Mouse (Mus musculus): ENCODE measurements around the gene Eif3a. TPM values are rescaled to one million over a fixed set of nuclear protein-coding genes. Genes with fewer than 3 reads are reported as not detected.

The Eif3a gene
- polyA plus RNA-seq, 1 experiment, result 118 TPM

DNA sequence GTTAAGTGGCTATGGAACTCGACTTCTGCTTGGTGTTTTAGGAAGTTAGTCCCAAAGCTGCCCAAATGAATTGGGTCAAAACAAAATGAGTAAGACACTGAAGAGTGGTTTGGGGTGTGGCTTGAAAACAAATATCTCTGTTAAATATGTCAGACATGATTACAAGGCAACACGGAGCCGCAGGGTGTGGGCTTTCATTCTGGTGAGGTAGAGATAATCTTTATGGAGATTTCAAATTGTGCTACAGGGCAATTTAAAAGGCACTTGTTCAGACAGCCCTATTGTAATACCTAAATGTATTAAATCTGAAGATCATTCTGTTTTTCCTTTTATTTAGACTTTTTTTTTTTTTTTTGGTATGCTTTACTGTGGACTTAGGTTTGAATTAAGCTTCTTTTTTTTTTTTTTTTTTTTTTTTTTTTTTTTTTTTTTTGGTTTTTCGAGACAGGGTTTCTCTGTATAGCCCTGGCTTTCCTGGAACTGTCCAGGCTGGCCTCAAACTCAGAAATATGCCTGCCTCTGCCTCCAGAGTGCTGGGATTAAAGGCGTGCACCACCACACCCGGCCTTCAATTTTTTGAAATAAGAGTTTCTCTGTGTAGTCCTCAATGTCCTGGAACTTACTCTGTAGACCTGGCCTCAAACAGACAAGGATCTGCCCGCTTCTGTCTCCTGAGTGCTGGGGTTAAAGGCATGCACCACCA is 9.6 kb upstream of the Eif3a start:
- no peak for TF ChIP-seq POLR2A (IDR thresholded peaks at IDR 0.05; ENCODE audit: insufficient read depth, low read depth, low read length)
- no peak for TF ChIP-seq CTCF (IDR thresholded peaks at IDR 0.05; ENCODE audit: insufficient read depth, low read depth, low read length)

DNA sequence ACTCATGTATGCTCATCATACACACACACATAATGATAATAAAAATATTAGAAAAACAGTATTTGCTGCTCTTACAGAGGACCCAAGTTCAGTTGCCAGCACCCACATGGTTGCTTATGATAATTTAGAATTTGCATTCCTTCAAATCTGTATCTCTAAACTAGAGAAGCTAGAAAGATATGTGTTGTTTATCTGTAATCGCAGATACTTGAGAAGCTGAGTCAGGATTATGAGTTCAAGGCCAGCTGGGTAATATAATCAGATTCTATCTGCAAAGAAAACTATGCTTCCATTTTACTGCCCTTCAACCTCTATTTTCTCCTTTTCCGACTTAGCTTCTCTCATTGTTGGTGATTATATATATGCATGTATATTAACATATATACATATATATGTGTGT is 7.0 kb upstream of the Eif3a start:
- no peak overlapping the region for H3K4me3 ChIP-seq (ENCODE audit: insufficient read depth, low read depth, low read length)
- no peak overlapping the region for H3K27ac ChIP-seq (ENCODE audit: insufficient read depth, low read depth, low read length)
- TF ChIP-seq POLR2A (IDR thresholded peaks at IDR 0.05; ENCODE audit: insufficient read depth, low read depth, low read length) (no peak), CTCF (IDR thresholded peaks at IDR 0.05; ENCODE audit: insufficient read depth, low read depth, low read length) (no peak)
- WGBS, result 90% methylated on average over 2 of the region's 2 CpGs
- H3K4me1 ChIP-seq (ENCODE audit: control insufficient read depth, insufficient read depth, low read length), result no peaks in the 10 kb centered on the region

More for the DNA sequence above, 9.6 kb upstream of the Eif3a start:
- H3K4me3 ChIP-seq (ENCODE audit: insufficient read depth, low read depth, low read length), result no peak overlapping the region
- no peaks in the 10 kb centered on the region for H3K4me1 ChIP-seq (ENCODE audit: control insufficient read depth, insufficient read depth, low read length)
- H3K27ac ChIP-seq (ENCODE audit: insufficient read depth, low read depth, low read length), result no peak overlapping the region
- WGBS, result 75% methylated on average over 7 of the region's 7 CpGs

DNA sequence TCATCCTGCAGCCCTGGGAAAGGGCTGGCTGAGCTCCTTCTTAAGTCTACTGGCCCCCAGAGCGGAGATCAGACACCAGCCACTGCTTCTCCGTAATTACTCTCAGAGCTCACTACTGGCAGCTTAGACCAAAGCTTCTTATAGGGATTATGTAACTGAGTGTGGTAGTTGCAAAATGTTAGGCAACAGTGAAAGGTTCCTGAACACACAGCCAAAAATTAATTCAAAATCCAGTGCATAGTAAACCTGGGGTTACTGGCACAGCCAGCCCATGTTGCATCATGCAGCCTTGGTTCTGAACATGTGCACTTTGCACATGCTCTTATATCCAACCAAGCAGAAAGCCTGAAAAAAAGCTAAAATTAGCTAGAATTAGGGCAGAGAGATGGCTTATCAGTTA is 4.8 kb upstream of the Eif3a start:
- no peak overlapping the region for H3K4me3 ChIP-seq (ENCODE audit: insufficient read depth, low read depth, low read length)
- TF ChIP-seq POLR2A (IDR thresholded peaks at IDR 0.05; ENCODE audit: insufficient read depth, low read depth, low read length) (no peak), CTCF (IDR thresholded peaks at IDR 0.05; ENCODE audit: insufficient read depth, low read depth, low read length) (no peak)
- no peak overlapping the region for H3K27ac ChIP-seq (ENCODE audit: insufficient read depth, low read depth, low read length)
- 77% methylated on average over 2 of the region's 2 CpGs for WGBS
- H3K4me1 ChIP-seq (ENCODE audit: control insufficient read depth, insufficient read depth, low read length), result no peaks in the 10 kb centered on the region

DNA sequence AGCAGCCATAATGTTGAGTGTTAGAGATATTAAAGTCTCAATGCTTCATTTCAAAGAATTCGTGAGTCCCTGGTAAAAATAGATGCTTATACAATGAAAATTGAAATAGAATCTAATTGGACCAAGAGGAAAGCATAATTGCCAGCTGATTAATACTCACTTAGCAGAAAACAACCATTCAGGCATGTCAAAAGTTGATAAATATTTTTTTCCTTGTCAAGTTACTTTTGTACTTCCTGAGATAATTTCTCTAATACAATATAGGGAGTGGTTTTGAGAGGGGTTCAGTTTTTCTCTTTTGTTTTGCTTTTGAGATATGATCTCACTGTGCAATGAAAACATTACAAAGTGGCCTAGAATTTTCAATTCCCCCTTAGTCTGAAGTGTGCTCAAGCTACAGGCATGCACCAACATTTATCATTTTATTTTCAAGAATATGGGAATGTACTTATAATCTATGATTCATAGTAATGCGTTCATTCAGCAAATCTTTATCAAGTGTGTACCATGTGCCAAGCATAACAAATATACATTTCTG is 2.8 kb upstream of the Eif3a start:
- H3K4me3 ChIP-seq (ENCODE audit: insufficient read depth, low read depth, low read length), result no peak overlapping the region
- 87% methylated on average over 2 of the region's 2 CpGs for WGBS
- TF ChIP-seq CTCF (IDR thresholded peaks at IDR 0.05; ENCODE audit: insufficient read depth, low read depth, low read length) (no peak), POLR2A (IDR thresholded peaks at IDR 0.05; ENCODE audit: insufficient read depth, low read depth, low read length) (no peak)
- H3K4me1 ChIP-seq (ENCODE audit: control insufficient read depth, insufficient read depth, low read length), result no peaks in the 10 kb centered on the region
- no peak overlapping the region for H3K27ac ChIP-seq (ENCODE audit: insufficient read depth, low read depth, low read length)

- TF ChIP-seq CTCF (IDR thresholded peaks at IDR 0.05; ENCODE audit: insufficient read depth, low read depth, low read length), result no peak
- TF ChIP-seq POLR2A (IDR thresholded peaks at IDR 0.05; ENCODE audit: insufficient read depth, low read depth, low read length), result no peak
- Histone ChIP-seq H3K4me3 (ENCODE audit: insufficient read depth, low read depth, low read length) (peak overlapping the region; percentile 80; the same call in 1 of the 2 replicates), H3K27ac (ENCODE audit: insufficient read depth, low read depth, low read length) (peak overlapping the region; percentile 92), H3K4me1 (ENCODE audit: control insufficient read depth, insufficient read depth, low read length) (no peaks in the 10 kb centered on the region)
- 5% methylated on average over 9 of the region's 9 CpGs for WGBS
Observed at GRCm38 (mm10) chr19:60791164-60791563, 706 bp upstream of the Eif3a start.

DNA sequence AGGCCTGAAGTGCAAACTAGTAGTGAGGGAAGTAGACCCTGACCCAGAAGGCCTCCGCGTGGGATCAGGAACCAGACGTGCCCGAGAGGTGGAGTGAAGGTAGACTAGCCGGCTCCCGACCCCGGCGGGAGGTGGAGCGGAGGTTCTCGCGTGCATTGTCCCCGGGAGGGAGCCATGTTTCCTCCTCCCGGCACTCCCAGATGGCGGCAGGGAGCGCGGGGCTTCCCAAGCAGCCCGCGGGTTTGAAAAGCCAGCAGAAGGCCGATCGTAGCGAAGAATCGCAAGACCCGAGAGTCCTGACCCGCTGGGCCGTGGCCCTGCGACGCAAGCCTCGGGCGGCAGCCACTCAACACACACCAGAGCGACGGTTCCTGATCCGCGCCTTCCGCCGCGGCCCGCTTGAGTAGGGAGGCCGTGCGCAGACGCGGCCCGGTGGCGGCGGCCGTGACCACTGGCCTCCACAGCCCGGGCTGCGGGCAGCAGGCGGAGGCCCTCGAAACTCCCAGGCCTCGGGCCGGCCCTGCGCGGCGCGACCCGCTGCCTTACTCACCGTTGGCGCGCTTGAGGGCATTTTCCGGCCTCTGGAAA is 445 bp downstream of the Eif3a start:
- TF ChIP-seq CTCF (IDR thresholded peaks at IDR 0.05; ENCODE audit: insufficient read depth, low read depth, low read length) (no peak), POLR2A (IDR thresholded peaks at IDR 0.05; ENCODE audit: insufficient read depth, low read depth, low read length) (no peak)
- H3K4me3 ChIP-seq (ENCODE audit: insufficient read depth, low read depth, low read length), result peak overlapping the region; percentile 80
- no peaks in the 10 kb centered on the region for H3K4me1 ChIP-seq (ENCODE audit: control insufficient read depth, insufficient read depth, low read length)
- H3K27ac ChIP-seq (ENCODE audit: insufficient read depth, low read depth, low read length), result peak overlapping the region; percentile 78
- WGBS, result under 1% methylated on average over 60 of the region's 60 CpGs

DNA sequence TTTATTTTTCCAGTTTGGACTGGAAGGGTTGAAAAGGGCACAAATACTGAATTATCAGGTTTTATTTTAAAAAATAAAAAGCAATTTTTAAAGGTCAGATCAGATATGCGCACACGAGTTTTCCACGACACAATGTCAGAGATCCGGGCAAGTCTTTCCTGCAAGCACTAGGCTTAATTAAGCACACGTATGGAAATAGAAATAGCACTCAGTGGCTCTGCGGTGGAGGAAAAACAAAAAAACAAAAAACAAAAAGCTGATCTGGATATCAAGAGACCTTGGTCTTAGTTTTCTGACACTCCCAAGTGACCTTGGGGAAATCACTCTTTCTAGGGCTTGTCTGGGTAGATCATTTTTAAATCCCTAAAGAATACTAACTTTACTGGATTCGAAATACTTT is 1.0 kb downstream of the Eif3a start:
- Histone ChIP-seq H3K4me3 (ENCODE audit: insufficient read depth, low read depth, low read length) (peak overlapping the region; percentile 80), H3K4me1 (ENCODE audit: control insufficient read depth, insufficient read depth, low read length) (no peaks in the 10 kb centered on the region), H3K27ac (ENCODE audit: insufficient read depth, low read depth, low read length) (peak overlapping the region; percentile 78; the same call in 1 of the 2 replicates)
- under 1% methylated on average over 7 of the region's 7 CpGs for WGBS
- TF ChIP-seq POLR2A (IDR thresholded peaks at IDR 0.05; ENCODE audit: insufficient read depth, low read depth, low read length) (no peak), CTCF (IDR thresholded peaks at IDR 0.05; ENCODE audit: insufficient read depth, low read depth, low read length) (no peak)

- Histone ChIP-seq H3K27ac (ENCODE audit: insufficient read depth, low read depth, low read length) (no peak overlapping the region), H3K4me3 (ENCODE audit: insufficient read depth, low read depth, low read length) (no peak overlapping the region), H3K4me1 (ENCODE audit: control insufficient read depth, insufficient read depth, low read length) (no peaks in the 10 kb centered on the region)
- TF ChIP-seq POLR2A (IDR thresholded peaks at IDR 0.05; ENCODE audit: insufficient read depth, low read depth, low read length) (no peak), CTCF (IDR thresholded peaks at IDR 0.05; ENCODE audit: insufficient read depth, low read depth, low read length) (no peak)
- WGBS, result 29% methylated on average over 6 of the region's 6 CpGs
Observed at GRCm38 (mm10) chr19:60788214-60788960, 2.1 kb downstream of the Eif3a start.
